Mouse (Mus musculus): ENCODE measurements around the gene Mpped2.

The Mpped2 gene

GRCm38 (mm10) chr2:106705664-106706063, 12.6 kb downstream of the Mpped2 start:
- DNase-seq (ENCODE audit: low spot score) = no peak

- DNase-seq (ENCODE audit: low spot score) = no peak
These were observed 14.1 kb downstream of the Mpped2 start for GRCm38 (mm10) chr2:106707136-106707535.

GRCm38 (mm10) chr2:106710862-106711477, 17.9 kb downstream of the Mpped2 start:
- DNase-seq (ENCODE audit: low spot score) = no peak

- no peak for DNase-seq (ENCODE audit: low spot score)
These were observed 18.4 kb downstream of the Mpped2 start for GRCm38 (mm10) chr2:106711506-106711905.

GRCm38 (mm10) chr2:106713151-106713550, 20.1 kb downstream of the Mpped2 start:
- DNase-seq (ENCODE audit: low spot score) = no peak

GRCm38 (mm10) chr2:106715674-106716364, 22.8 kb downstream of the Mpped2 start:
- DNase-seq (ENCODE audit: low spot score) = no peak

- DNase-seq (ENCODE audit: low spot score) = no peak
These were observed 23.3 kb downstream of the Mpped2 start for GRCm38 (mm10) chr2:106716365-106716717.

GRCm38 (mm10) chr2:106718888-106719287, 25.8 kb downstream of the Mpped2 start:
- peak; percentile 22 for DNase-seq (ENCODE audit: low spot score)

GRCm38 (mm10) chr2:106719434-106719833, 26.4 kb downstream of the Mpped2 start:
- no peak for DNase-seq (ENCODE audit: low spot score)

GRCm38 (mm10) chr2:106720644-106721043, 27.6 kb downstream of the Mpped2 start:
- DNase-seq (ENCODE audit: low spot score) = no peak

- no peak for DNase-seq (ENCODE audit: low spot score)
These were observed 29.0 kb downstream of the Mpped2 start for GRCm38 (mm10) chr2:106722020-106722419.

- no peak for DNase-seq (ENCODE audit: low spot score)
These were observed 37.0 kb downstream of the Mpped2 start for GRCm38 (mm10) chr2:106729951-106730564.

GRCm38 (mm10) chr2:106730608-106731007, 37.5 kb downstream of the Mpped2 start:
- DNase-seq (ENCODE audit: low spot score) = peak; percentile 26

GRCm38 (mm10) chr2:106731478-106731877, 38.4 kb downstream of the Mpped2 start:
- no peak for DNase-seq (ENCODE audit: low spot score)

- DNase-seq (ENCODE audit: low spot score) = no peak
These were observed 39.1 kb downstream of the Mpped2 start for GRCm38 (mm10) chr2:106732171-106732570.

- no peak for DNase-seq (ENCODE audit: low spot score)
These were observed 40.3 kb downstream of the Mpped2 start for GRCm38 (mm10) chr2:106733396-106733795.

GRCm38 (mm10) chr2:106734004-106734403, 40.9 kb downstream of the Mpped2 start:
- no peak for DNase-seq (ENCODE audit: low spot score)

GRCm38 (mm10) chr2:106735211-106735610, 42.1 kb downstream of the Mpped2 start:
- DNase-seq (ENCODE audit: low spot score) = no peak

- no peak for DNase-seq (ENCODE audit: low spot score)
These were observed 42.8 kb downstream of the Mpped2 start for GRCm38 (mm10) chr2:106735792-106736359.

GRCm38 (mm10) chr2:106738951-106739350, 45.9 kb downstream of the Mpped2 start:
- DNase-seq (ENCODE audit: low spot score) = no peak

GRCm38 (mm10) chr2:106744086-106744485, 51.0 kb downstream of the Mpped2 start:
- DNase-seq (ENCODE audit: low spot score) = no peak

GRCm38 (mm10) chr2:106744601-106745000, 51.5 kb downstream of the Mpped2 start:
- no peak for DNase-seq (ENCODE audit: low spot score)

- DNase-seq (ENCODE audit: low spot score) = no peak
These were observed 52.3 kb downstream of the Mpped2 start for GRCm38 (mm10) chr2:106745364-106745763.

All from layer of hippocampus, adult 11-12 months (tissue).